Mouse (Mus musculus) brain, embryonic 14.5 days (tissue): ENCODE measurements around the gene Txnrd2.

Experiments used
- CTCF ChIP-seq: fragments of 200-500 bp; IDR thresholded peaks from 2 replicates; pipeline ENCODE4 v1.5.1; 2012; ENCODE audit warnings: inconsistent platforms, mild to moderate bottlenecking, moderate library complexity, borderline replicate concordance; ENCODE audit not compliant: insufficient read depth, insufficient read length; ENCODE audit errors: extremely low read depth
- POLR2A ChIP-seq: fragments of 200-500 bp; IDR thresholded peaks from 2 replicates; pipeline ENCODE4 v1.6.1; 2012; ENCODE audit warnings: mild to moderate bottlenecking, inconsistent platforms, borderline replicate concordance; ENCODE audit not compliant: poor library complexity, insufficient read depth, insufficient read length, severe bottlenecking; ENCODE audit errors: extremely low read depth

- TF ChIP-seq CTCF (no peak), POLR2A (no peak)
These were observed 20.3 kb upstream of the Txnrd2 start for GRCm38 (mm10) chr16:18405876-18406275.
